Mouse (Mus musculus) forebrain, postnatal 0 days (tissue): ENCODE data around the gene Fbxo47. TPM values are rescaled to one million over a fixed set of nuclear protein-coding genes. Genes with fewer than 3 reads are reported as not detected.
A peak's percentile ranks its signal among the peaks of the same experiment; 100 is the strongest.

ENCODE experiments used
- ATAC-seq: fragments of 200-750 bp; cut with Nextera tagmentation; 2 replicates; pipeline ENCODE4 v1.8.0; 2017; ENCODE audit warnings: mild to moderate bottlenecking, moderate library complexity
- DNase-seq: peaks from one replicate; pipeline ENCODE4 v3.0.0-alpha.2; 2015
- H3K27ac ChIP-seq: fragments of 300-500 bp; sonication (generic); 2 replicates; pipeline ENCODE4 v1.5.1; 2014; ENCODE audit warnings: low read depth, mild to moderate bottlenecking, antibody characterized with exemption, low read length, moderate library complexity, mixed read lengths
- H3K27me3 ChIP-seq: fragments of 300-500 bp; sonication (generic); 2 replicates; pipeline ENCODE4 v1.6.1; 2014; ENCODE audit warnings: mild to moderate bottlenecking, low read length, mixed read lengths; ENCODE audit not compliant: insufficient read depth
- H3K36me3 ChIP-seq: fragments of 300-500 bp; sonication (generic); 2 replicates; pipeline ENCODE4 v1.6.1; 2014; ENCODE audit warnings: mild to moderate bottlenecking, moderate library complexity; ENCODE audit not compliant: insufficient read depth
- H3K4me1 ChIP-seq: fragments of 300-500 bp; sonication (generic); 2 replicates; pipeline ENCODE4 v1.6.1; 2014; ENCODE audit warnings: antibody characterized with exemption; ENCODE audit not compliant: insufficient read depth
- H3K4me2 ChIP-seq: fragments of 300-500 bp; sonication (generic); 2 replicates; pipeline ENCODE4 v1.6.1; 2014; ENCODE audit warnings: low read depth, mild to moderate bottlenecking, moderate library complexity
- H3K4me3 ChIP-seq: fragments of 300-500 bp; sonication (generic); 2 replicates; pipeline ENCODE4 v1.5.1; 2014; ENCODE audit warnings: low read depth, low read length, mixed read lengths
- H3K9ac ChIP-seq: fragments of 300-500 bp; sonication (generic); 2 replicates; pipeline ENCODE4 v1.6.1; 2014; ENCODE audit warnings: mild to moderate bottlenecking
- H3K9me3 ChIP-seq: fragments of 300-500 bp; sonication (generic); 2 replicates; pipeline ENCODE4 v1.6.1; 2016; ENCODE audit warnings: low read length
- CTCF ChIP-seq: sonication (generic); IDR thresholded peaks from 2 replicates; pipeline ENCODE4 v1.5.1; 2016; ENCODE audit warnings: antibody characterized with exemption, control low read depth, low read depth
- WGBS: fragments of 180-500 bp; shearing (Covaris S2); extraction: QIAGEN DNeasy Blood & Tissue Kit; methylation state at CpG from one replicate; pipeline ENCODE4 v1.1.7; 2014; 5-methylcytosine and 5-hydroxymethylcytosine counted together
- polyA plus RNA-seq: library from polyadenylated mRNA; unstranded; fragments of >200 nt; fragmentation: Nextera tagmentation; extraction: Ambion mirVana; gene quantifications from 2 replicates; pipeline ENCODE4 v1.2.1, GENCODE M21; 2015
- total RNA-seq: library from RNA; depleted of rRNA; stranded (reverse); fragments of >200 nt; gene quantifications from 2 replicates; pipeline ENCODE4 v1.2.3, GENCODE M21; 2014

Gene Fbxo47
- total and polyA plus RNA-seq, 2 experiments from 2014 or later = 0.58 to 1.3 TPM

- Histone ChIP-seq H3K9ac (no peak overlapping the region), H3K27ac (no peak overlapping the region), H3K9me3 (no peaks in the 10 kb centered on the region), H3K4me2 (no peak overlapping the region), H3K4me1 (no peaks in the 10 kb centered on the region), H3K4me3 (no peak overlapping the region), H3K36me3 (no peaks in the 10 kb centered on the region), H3K27me3 (no peaks in the 10 kb centered on the region)
- no peak for TF ChIP-seq CTCF
- 90% methylated on average over 5 of the region's 5 CpGs for WGBS
- ATAC-seq (no peak), DNase-seq (no peak)
Observed at GRCm38 (mm10) chr11:97865421-97865820, 18.5 kb downstream of the Fbxo47 start.

DNA sequence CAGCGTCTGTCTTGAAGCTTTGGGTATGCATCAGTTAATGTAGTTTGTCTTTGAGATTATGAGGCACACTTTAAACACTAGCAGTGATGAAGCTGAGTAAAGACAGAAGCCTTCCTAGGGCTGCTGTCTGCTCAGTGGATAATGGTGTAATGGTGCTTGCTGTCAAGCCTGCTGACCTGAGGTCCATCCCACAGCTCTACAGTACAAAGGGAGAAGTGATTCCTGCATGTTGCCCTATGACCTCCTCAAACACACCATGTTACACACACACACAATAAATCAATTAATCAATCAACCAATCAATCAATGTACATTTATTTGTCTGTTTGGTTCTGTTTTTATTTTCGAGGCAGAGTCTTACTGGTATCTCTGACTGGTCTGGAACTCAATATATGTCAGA lies 21.8 kb downstream of the Fbxo47 start:
- ATAC-seq = no peak
- 82% methylated on average over 2 of the region's 2 CpGs for WGBS
- Histone ChIP-seq H3K27ac (no peak overlapping the region), H3K4me1 (no peaks in the 10 kb centered on the region), H3K9ac (no peak overlapping the region), H3K27me3 (no peaks in the 10 kb centered on the region), H3K4me3 (no peak overlapping the region), H3K36me3 (no peaks in the 10 kb centered on the region), H3K9me3 (no peaks in the 10 kb centered on the region), H3K4me2 (no peak overlapping the region)
- no peak for DNase-seq
- no peak for TF ChIP-seq CTCF

- no peak for TF ChIP-seq CTCF
- Histone ChIP-seq H3K4me2 (no peak overlapping the region), H3K9ac (no peak overlapping the region), H3K4me3 (no peak overlapping the region), H3K4me1 (no peaks in the 10 kb centered on the region), H3K36me3 (no peaks in the 10 kb centered on the region), H3K27me3 (no peaks in the 10 kb centered on the region), H3K27ac (no peak overlapping the region), H3K9me3 (no peaks in the 10 kb centered on the region)
- ATAC-seq = no peak
- DNase-seq = no peak
- 89% methylated on average over 2 of the region's 2 CpGs for WGBS
Observed at GRCm38 (mm10) chr11:97855473-97855872, 28.5 kb downstream of the Fbxo47 start.

DNA sequence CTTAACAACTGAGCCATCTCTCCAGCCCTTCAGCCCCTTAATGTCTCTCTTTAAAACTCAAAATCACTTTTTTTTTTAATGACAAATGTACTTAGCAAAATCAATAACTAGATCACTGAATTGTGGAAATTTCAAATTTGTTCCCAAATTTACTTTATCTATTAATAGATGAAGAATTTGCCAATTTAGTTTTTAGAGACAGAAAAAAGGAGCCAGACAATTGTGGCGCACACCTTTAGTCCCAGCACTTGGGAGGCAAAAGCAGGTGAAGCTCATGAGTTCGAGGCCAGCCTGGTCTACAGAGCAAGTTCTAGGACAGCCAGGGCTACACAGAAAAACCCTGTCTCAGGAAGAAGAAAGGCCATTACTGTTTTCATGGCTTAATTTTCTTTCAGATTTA lies 32.4 kb downstream of the Fbxo47 start:
- H3K4me3 ChIP-seq = no peak overlapping the region

GRCm38 (mm10) chr11:97850367-97850766 lies 33.6 kb downstream of the Fbxo47 start:
- TF ChIP-seq CTCF = no peak
- Histone ChIP-seq H3K27ac (no peak overlapping the region), H3K4me3 (no peak overlapping the region), H3K9ac (no peak overlapping the region), H3K36me3 (no peaks in the 10 kb centered on the region), H3K27me3 (no peaks in the 10 kb centered on the region), H3K4me2 (no peak overlapping the region), H3K9me3 (no peaks in the 10 kb centered on the region), H3K4me1 (no peaks in the 10 kb centered on the region)
- DNase-seq = no peak
- no peak for ATAC-seq
- WGBS = 73% methylated on average over 6 of the region's 6 CpGs

More for the DNA sequence above, 32.4 kb downstream of the Fbxo47 start:
- DNase-seq (no peak), ATAC-seq (no peak)
- whole genome bisulfite sequencing = 85% methylated on average over 2 of the region's 2 CpGs
- Histone ChIP-seq H3K27me3 (no peaks in the 10 kb centered on the region), H3K27ac (no peak overlapping the region), H3K4me1 (no peaks in the 10 kb centered on the region), H3K4me2 (no peak overlapping the region), H3K36me3 (no peaks in the 10 kb centered on the region), H3K9ac (no peak overlapping the region), H3K9me3 (no peaks in the 10 kb centered on the region)
- TF ChIP-seq CTCF = no peak

DNA sequence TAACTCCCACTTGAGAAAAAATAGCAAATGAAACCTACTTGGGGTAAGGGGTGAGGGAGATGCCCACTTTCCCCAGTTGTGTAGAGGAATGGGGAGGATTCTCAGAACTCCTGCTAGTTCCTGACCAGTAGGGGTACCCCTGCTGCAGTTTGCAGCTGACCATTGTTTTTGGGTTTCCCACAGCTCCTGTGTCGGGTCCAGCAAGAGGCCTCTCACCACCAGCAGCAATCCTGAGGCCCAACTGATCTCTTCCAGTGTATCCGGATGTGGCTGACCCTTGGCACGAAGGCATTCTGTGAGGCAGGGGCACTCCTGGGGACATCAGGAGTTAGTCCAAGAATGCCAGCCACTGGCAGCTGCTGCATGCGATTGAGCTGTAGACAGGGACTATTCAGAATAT lies 42.0 kb downstream of the Fbxo47 start:
- no peaks in the 10 kb centered on the region for H3K27me3 ChIP-seq
- no peaks in the 10 kb centered on the region for H3K9me3 ChIP-seq
- peak overlapping the region; percentile 53 for H3K4me3 ChIP-seq
- peak overlapping the region; percentile 60 for H3K4me2 ChIP-seq
- H3K36me3 ChIP-seq = peaks cover 13% of the 10 kb centered on the region
- ATAC-seq = no peak
- H3K27ac ChIP-seq = peak overlapping the region; percentile 47
- WGBS = 23% methylated on average over 4 of the region's 4 CpGs
- peak overlapping the region; percentile 77 for H3K9ac ChIP-seq
- no peaks in the 10 kb centered on the region for H3K4me1 ChIP-seq
- 0 out of 2 replicates have a peak, but pooled peaks have one; percentile 17 for TF ChIP-seq CTCF
- DNase-seq = no peak

- peak overlapping the region; percentile 90 for H3K27ac ChIP-seq
- WGBS = under 1% methylated on average over 22 of the region's 22 CpGs
- H3K9me3 ChIP-seq = no peaks in the 10 kb centered on the region
- H3K27me3 ChIP-seq = no peaks in the 10 kb centered on the region
- DNase-seq (peak; percentile 89), ATAC-seq (peak; percentile 95)
- H3K4me2 ChIP-seq = peak overlapping the region; percentile 60
- peak overlapping the region; percentile 53 for H3K4me3 ChIP-seq
- H3K9ac ChIP-seq = peak overlapping the region; percentile 77
- peaks cover 21% of the 10 kb centered on the region for H3K36me3 ChIP-seq
- TF ChIP-seq CTCF = 0 out of 2 replicates have a peak, but pooled peaks have one; percentile 8
- no peaks in the 10 kb centered on the region for H3K4me1 ChIP-seq
Observed at GRCm38 (mm10) chr11:97840991-97841661, 42.8 kb downstream of the Fbxo47 start.
